Mouse (Mus musculus): Measurements from ENCODE around the gene Itga7.

DNA sequence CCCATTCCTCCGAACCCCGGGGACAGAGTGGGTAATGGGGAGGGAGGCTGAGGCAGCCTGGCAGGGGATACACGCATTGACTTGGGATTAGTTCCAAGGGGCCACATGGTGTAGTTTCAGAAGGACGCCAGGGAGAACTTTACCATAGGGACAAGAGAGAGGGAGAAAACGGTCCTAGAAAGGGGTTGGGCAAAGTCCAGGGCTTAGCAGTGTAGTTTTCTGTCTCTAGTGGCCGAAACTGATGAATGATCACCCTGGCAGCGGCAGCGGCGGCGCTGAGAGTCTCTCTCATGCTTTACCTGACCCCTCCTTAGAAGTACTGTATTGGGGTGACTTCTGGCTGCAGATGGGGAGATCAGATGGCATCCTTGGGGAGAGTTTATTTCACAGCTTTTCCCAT is 24.7 kb downstream of the Itga7 start:
- TF ChIP-seq CTCF (IDR thresholded peaks at IDR 0.05; ENCODE audit: extremely low read depth, insufficient read length, insufficient replicate concordance, low read depth, low read length) (no peak), POLR2A (IDR thresholded peaks at IDR 0.05; ENCODE audit: low read depth, low read length) (no peak)
